ENCODE assay signal across 7 mouse cellular contexts in the genomic region with DNA sequence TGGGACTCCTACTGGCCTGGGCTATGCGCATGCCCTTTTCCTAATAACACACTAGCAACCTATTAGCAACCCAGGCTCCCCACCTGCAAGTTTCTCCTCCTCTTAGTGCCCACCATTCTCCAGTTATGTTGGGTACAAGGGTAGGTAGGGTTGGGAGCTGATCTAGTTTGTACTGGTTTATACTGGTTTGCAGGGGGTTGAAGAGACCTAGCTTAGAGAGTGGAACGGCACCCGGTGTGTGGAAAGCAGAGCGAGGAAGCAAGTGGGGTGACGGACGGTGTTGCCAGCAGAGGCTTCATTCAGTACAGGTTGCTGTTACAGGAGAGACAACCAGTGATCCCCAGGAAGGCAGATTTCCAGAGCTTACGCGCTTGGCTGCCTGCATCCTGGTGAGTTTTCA. TPM values are rescaled to one million over a fixed set of nuclear protein-coding genes. Genes with fewer than 3 reads are reported as not detected.
DNase-seq lines count a peak whose midpoint lies in the region; ATAC-seq and TF ChIP-seq lines count a peak whose summit lies in the region.
"Not testable (repeated sequence)": the region's sequence is repeated elsewhere in the genome, so short reads cannot be mapped to it uniquely, and the experiment has no call there.

A gene (plus strand): TSS at position 301 of the 400 bp plus-strand sequence.

- H3K36me3 ChIP-seq in forebrain, embryonic 13.5 days (ENCODE audit: poor library complexity, severe bottlenecking); heart, embryonic 11.5 days (ENCODE audit: control insufficient read depth, insufficient read depth, low read length); hindbrain, postnatal 0 days (ENCODE audit: insufficient read depth, low read length); liver, postnatal 0 days (replicated peaks; ENCODE audit: insufficient read depth, low read length); myocyte (ENCODE audit: control insufficient read depth, insufficient read depth): not testable (repeated sequence)

- not testable (repeated sequence) for H3K4me2 ChIP-seq in forebrain, embryonic 13.5 days; heart, embryonic 11.5 days; hindbrain, postnatal 0 days (ENCODE audit: low read depth, low read length); liver, postnatal 0 days (ENCODE audit: low read depth, low read length); myocyte (ENCODE audit: low read depth)

- not testable (repeated sequence) for DNase-seq in adrenal gland, postnatal 4 days (ENCODE audit: low spot score in 2 of 2); hindbrain, postnatal 0 days (ENCODE audit: low spot score); left cerebral cortex, adult 2 months (ENCODE audit: extremely low spot score in 1 of 2, low spot score in 2 of 2); liver, postnatal 0 days

- WGBS in forebrain, embryonic 13.5 days: 100% methylated on average over 1 of the region's 8 CpGs
- no CpG with 5 or more reads among the region's 8 CpGs for WGBS in heart, embryonic 11.5 days (ENCODE audit: insufficient replicate concordance)
- WGBS in hindbrain, postnatal 0 days: no CpG with 5 or more reads among the region's 8 CpGs
- WGBS in liver, postnatal 0 days (ENCODE audit: insufficient replicate concordance): no CpG with 5 or more reads among the region's 8 CpGs

- H3K9me3 ChIP-seq in forebrain, embryonic 13.5 days (replicated peaks); heart, embryonic 11.5 days (replicated peaks; ENCODE audit: control insufficient read depth, low read length); hindbrain, postnatal 0 days (ENCODE audit: low read length); liver, postnatal 0 days (ENCODE audit: low read length): not testable (repeated sequence)

- not testable (repeated sequence) for ATAC-seq in forebrain, embryonic 13.5 days; heart, embryonic 11.5 days (replicated peaks; ENCODE audit: insufficient number of reproducible peaks, low FRiP score, low TSS enrichment); hindbrain, postnatal 0 days; liver, postnatal 0 days

- TF ChIP-seq POLR2A in myocyte (IDR thresholded peaks at IDR 0.05; ENCODE audit: insufficient read length, low read depth): not testable (repeated sequence)

- H3K27me3 ChIP-seq in forebrain, embryonic 13.5 days; heart, embryonic 11.5 days (ENCODE audit: control insufficient read depth, insufficient read depth, low read length); hindbrain, postnatal 0 days (ENCODE audit: insufficient read depth, low read length); liver, postnatal 0 days (ENCODE audit: insufficient read depth, low read length); myocyte (ENCODE audit: control insufficient read depth, insufficient read depth, insufficient read length): not testable (repeated sequence)

- intact Hi-C loops in left cerebral cortex, adult 2 months (cut with DNase I): not testable (repeated sequence)

- H3K27ac ChIP-seq in forebrain, embryonic 13.5 days; heart, embryonic 11.5 days (ENCODE audit: low read depth, low read length); hindbrain, postnatal 0 days; left cerebral cortex, adult 2 months; liver, postnatal 0 days (ENCODE audit: low read depth): not testable (repeated sequence)

- H3K4me1 ChIP-seq in forebrain, embryonic 13.5 days; heart, embryonic 11.5 days (ENCODE audit: control insufficient read depth, insufficient read depth, low read length); hindbrain, postnatal 0 days (ENCODE audit: insufficient read depth, low read length); liver, postnatal 0 days (ENCODE audit: insufficient read depth): not testable (repeated sequence)

- not testable (repeated sequence) for TF ChIP-seq EP300 in liver, postnatal 0 days (IDR thresholded peaks at IDR 0.05; ENCODE audit: low read depth)

- TF ChIP-seq CTCF in hindbrain, postnatal 0 days (IDR thresholded peaks at IDR 0.05; ENCODE audit: low read depth); left cerebral cortex, adult 2 months (IDR thresholded peaks at IDR 0.05); liver, postnatal 0 days (IDR thresholded peaks at IDR 0.05; ENCODE audit: low read depth): not testable (repeated sequence)

- H3K9ac ChIP-seq in forebrain, embryonic 13.5 days; heart, embryonic 11.5 days (ENCODE audit: low read depth, low read length); hindbrain, postnatal 0 days (replicated peaks; ENCODE audit: low read length); liver, postnatal 0 days (replicated peaks): not testable (repeated sequence)

- H3K4me3 ChIP-seq in forebrain, embryonic 13.5 days; heart, embryonic 11.5 days (ENCODE audit: low read depth, low read length); hindbrain, postnatal 0 days (ENCODE audit: low read length); left cerebral cortex, adult 2 months; liver, postnatal 0 days (ENCODE audit: low read depth, low read length); myocyte: not testable (repeated sequence)

- not testable (repeated sequence) for H3ac ChIP-seq in myocyte (ENCODE audit: control insufficient read depth, insufficient read length)

- not testable (repeated sequence) for H3K79me2 ChIP-seq in myocyte (ENCODE audit: control insufficient read depth, insufficient read depth)

RNA-seq across cellular contexts. Expression of the gene that starts here (rescaled TPM):
- total RNA-seq in adrenal gland, postnatal 4 days (2021): 100 to 1,000 TPM; 419 to 423 TPM
- 85.6 and 94.6 TPM in 2 replicates for polyA plus RNA-seq in forebrain, embryonic 13.5 days (2015; fragmentation: Nextera tagmentation; extraction: Ambion mirVana)
- 225 and 237 TPM in 2 replicates for polyA plus RNA-seq in heart, embryonic 11.5 days (2014; fragmentation: Nextera tagmentation; extraction: Ambion mirVana)
- 12.5 and 24.9 TPM in 2 replicates for total RNA-seq in hindbrain, postnatal 0 days (2014; rRNA removed)
- 150 and 167 TPM in 2 replicates for polyA plus RNA-seq in hindbrain, postnatal 0 days (2015; fragmentation: Nextera tagmentation; extraction: Ambion mirVana)
- 10 to 100 TPM; 37.9 to 40.2 TPM for total RNA-seq in left cerebral cortex, adult 2 months (2021)
- polyA plus RNA-seq in liver, postnatal 0 days (2015; fragmentation: Nextera tagmentation; extraction: Ambion mirVana): 161 and 182 TPM in 2 replicates
- polyA plus RNA-seq in myocyte (2012; fragmentation: generic; extraction: Trizol): 194 TPM

Comparison
In these comparisons a context has a peak if more than half of its experiments do, and no peak if none do; other contexts are left out.
1. RNA of the gene that starts here (total RNA-seq): 419 to 423 TPM in adrenal gland, postnatal 4 days; 37.9 to 40.2 TPM in left cerebral cortex, adult 2 months and 12.5 to 24.9 TPM in hindbrain, postnatal 0 days; every median in the first group is over 10 times any median in the second.